Mouse (Mus musculus): Measurements from ENCODE around the gene Pmfbp1. TPM values are rescaled to one million over a fixed set of nuclear protein-coding genes. Genes with fewer than 3 reads are reported as not detected.

Pmfbp1 gene
- polyA plus RNA-seq, 1 experiment from 2014 or later = not detected

DNA sequence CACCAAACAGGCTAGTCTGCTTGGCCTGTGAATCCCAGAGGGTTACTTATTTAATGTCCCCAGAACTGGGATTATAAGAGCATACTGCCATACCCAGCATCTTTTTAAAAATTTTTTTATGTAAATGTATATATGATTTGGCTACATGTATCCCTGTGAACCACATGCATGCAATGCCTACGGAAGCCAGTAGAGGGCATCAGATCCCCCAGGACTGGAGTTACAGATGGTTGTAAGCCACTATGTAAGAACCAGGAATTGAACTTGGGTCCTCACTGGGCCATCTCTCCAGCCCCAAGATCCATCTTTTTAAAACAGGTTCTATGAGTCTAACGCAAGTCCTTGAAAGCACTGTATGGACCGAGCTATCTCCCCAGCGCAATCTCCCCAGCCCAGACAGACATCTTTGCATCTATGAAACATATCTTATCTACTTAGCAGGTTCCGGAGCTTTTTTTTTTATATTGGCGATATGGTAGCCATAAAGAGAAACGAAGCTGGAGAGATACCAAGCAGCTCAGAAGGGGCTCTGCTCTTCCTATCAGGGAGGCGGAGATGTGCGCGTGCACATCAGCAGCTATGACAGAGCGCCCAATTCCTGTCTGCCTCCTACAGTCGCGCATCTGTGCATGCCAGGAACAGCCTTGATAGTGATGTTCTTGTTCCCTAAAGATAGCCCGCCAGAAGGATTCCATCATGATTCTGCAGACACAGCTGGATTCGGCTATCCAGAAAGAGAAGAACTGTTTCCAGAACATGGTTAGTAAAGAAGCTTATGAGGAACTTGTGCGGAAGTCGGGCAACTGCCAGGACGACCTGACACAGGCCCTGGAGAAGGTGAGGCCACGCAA is 41.5 kb downstream of the Pmfbp1 start:
- no peaks in the 10 kb centered on the region for H3K9me3 ChIP-seq (ENCODE audit: control insufficient read depth)
- no peak overlapping the region for H3K4me3 ChIP-seq (ENCODE audit: low read depth, low read length)
- no peak overlapping the region for H3K9ac ChIP-seq (ENCODE audit: low read depth, low read length)
- TF ChIP-seq CTCF (IDR thresholded peaks at IDR 0.05; ENCODE audit: low read depth) = peak; percentile 67
- H3K27ac ChIP-seq (ENCODE audit: low read depth, low read length) = no peak overlapping the region
- H3K36me3 ChIP-seq (ENCODE audit: control insufficient read depth, insufficient read depth) = no peaks in the 10 kb centered on the region
- no peak overlapping the region for H3K4me2 ChIP-seq (replicated peaks; ENCODE audit: low read depth)
- no peaks in the 10 kb centered on the region for H3K27me3 ChIP-seq (replicated peaks; ENCODE audit: control insufficient read depth, insufficient read depth, low read length)
- WGBS = 83% methylated on average over 19 of the region's 19 CpGs
- no peak for ATAC-seq
- no peaks in the 10 kb centered on the region for H3K4me1 ChIP-seq (replicated peaks; ENCODE audit: control insufficient read depth, insufficient read depth, low read length)

DNA sequence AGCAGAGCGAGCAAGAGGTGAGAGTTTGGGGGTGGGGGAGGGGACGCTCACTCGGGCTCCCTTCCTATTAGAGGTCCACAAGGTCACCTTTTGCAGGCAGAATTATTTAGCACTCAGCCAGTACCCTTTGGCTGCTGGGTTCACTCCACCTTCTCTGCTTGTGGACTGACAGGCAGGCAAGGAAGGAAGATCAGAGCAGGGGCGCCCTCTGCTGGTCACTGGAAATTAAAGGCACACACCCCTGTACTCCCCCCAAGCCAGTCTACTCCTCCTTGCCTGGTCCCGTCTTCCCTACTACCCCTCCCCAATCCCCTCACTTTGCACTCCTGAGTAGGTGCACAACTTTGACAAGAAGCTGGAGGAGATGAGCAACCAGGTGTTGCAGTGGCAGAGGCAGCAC is 42.9 kb downstream of the Pmfbp1 start:
- no peak overlapping the region for H3K4me2 ChIP-seq (replicated peaks; ENCODE audit: low read depth)
- H3K9me3 ChIP-seq (ENCODE audit: control insufficient read depth) = no peaks in the 10 kb centered on the region
- no peak overlapping the region for H3K4me3 ChIP-seq (ENCODE audit: low read depth, low read length)
- TF ChIP-seq CTCF (IDR thresholded peaks at IDR 0.05; ENCODE audit: low read depth) = peak; percentile 88
- no peaks in the 10 kb centered on the region for H3K4me1 ChIP-seq (replicated peaks; ENCODE audit: control insufficient read depth, insufficient read depth, low read length)
- no peak overlapping the region for H3K9ac ChIP-seq (ENCODE audit: low read depth, low read length)
- 4% methylated on average over 5 of the region's 5 CpGs for WGBS
- H3K27ac ChIP-seq (ENCODE audit: low read depth, low read length) = no peak overlapping the region
- H3K27me3 ChIP-seq (replicated peaks; ENCODE audit: control insufficient read depth, insufficient read depth, low read length) = no peaks in the 10 kb centered on the region
- no peaks in the 10 kb centered on the region for H3K36me3 ChIP-seq (ENCODE audit: control insufficient read depth, insufficient read depth)
- peak; percentile 41; the same call in 1 of the 2 replicates for ATAC-seq

DNA sequence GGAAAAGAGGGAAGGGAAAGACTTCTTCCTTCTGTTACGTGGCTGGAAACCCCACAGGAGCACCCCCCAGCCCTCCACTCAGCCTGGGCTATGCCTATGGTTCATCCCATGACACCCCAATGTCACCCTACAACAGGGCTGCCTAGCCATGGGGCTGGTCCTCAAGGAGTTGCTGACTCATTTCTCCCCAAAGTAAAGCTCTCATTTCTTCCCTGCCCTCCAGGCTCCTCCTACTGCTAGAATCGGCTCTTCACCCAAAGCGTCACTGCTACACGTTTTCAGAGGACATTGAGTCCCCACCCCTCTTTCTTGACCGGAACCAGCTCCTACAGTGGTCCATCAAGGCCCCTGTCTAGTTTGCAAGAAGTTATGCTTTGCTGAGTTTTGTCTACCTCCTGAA is 48.3 kb downstream of the Pmfbp1 start:
- no peaks in the 10 kb centered on the region for H3K9me3 ChIP-seq (ENCODE audit: control insufficient read depth)
- no peak for TF ChIP-seq CTCF (IDR thresholded peaks at IDR 0.05; ENCODE audit: low read depth)
- H3K27ac ChIP-seq (ENCODE audit: low read depth, low read length) = no peak overlapping the region
- ATAC-seq = no peak
- no peak overlapping the region for H3K4me3 ChIP-seq (ENCODE audit: low read depth, low read length)
- no peak overlapping the region for H3K4me2 ChIP-seq (replicated peaks; ENCODE audit: low read depth)
- H3K36me3 ChIP-seq (ENCODE audit: control insufficient read depth, insufficient read depth) = 0 out of 2 replicates have a peak, but pooled peaks cover 3% of the 10 kb centered on the region
- H3K27me3 ChIP-seq (replicated peaks; ENCODE audit: control insufficient read depth, insufficient read depth, low read length) = no peaks in the 10 kb centered on the region
- no peaks in the 10 kb centered on the region for H3K4me1 ChIP-seq (replicated peaks; ENCODE audit: control insufficient read depth, insufficient read depth, low read length)
- H3K9ac ChIP-seq (ENCODE audit: low read depth, low read length) = no peak overlapping the region
- WGBS = 68% methylated on average over 5 of the region's 5 CpGs

- H3K4me3 ChIP-seq (ENCODE audit: low read depth, low read length) = no peak overlapping the region
- H3K4me2 ChIP-seq (replicated peaks; ENCODE audit: low read depth) = no peak overlapping the region
- no peak for TF ChIP-seq CTCF (IDR thresholded peaks at IDR 0.05; ENCODE audit: low read depth)
- peaks cover 11% of the 10 kb centered on the region; the same call in 1 of the 2 replicates for H3K36me3 ChIP-seq (ENCODE audit: control insufficient read depth, insufficient read depth)
- 76% methylated on average over 8 of the region's 8 CpGs for WGBS
- no peak overlapping the region for H3K27ac ChIP-seq (ENCODE audit: low read depth, low read length)
- no peak for ATAC-seq
- H3K9me3 ChIP-seq (ENCODE audit: control insufficient read depth) = no peaks in the 10 kb centered on the region
- H3K4me1 ChIP-seq (replicated peaks; ENCODE audit: control insufficient read depth, insufficient read depth, low read length) = no peaks in the 10 kb centered on the region
- H3K27me3 ChIP-seq (replicated peaks; ENCODE audit: control insufficient read depth, insufficient read depth, low read length) = no peaks in the 10 kb centered on the region
- no peak overlapping the region for H3K9ac ChIP-seq (ENCODE audit: low read depth, low read length)
These were observed 49.1 kb downstream of the Pmfbp1 start for GRCm38 (mm10) chr8:109542748-109543519.

DNA sequence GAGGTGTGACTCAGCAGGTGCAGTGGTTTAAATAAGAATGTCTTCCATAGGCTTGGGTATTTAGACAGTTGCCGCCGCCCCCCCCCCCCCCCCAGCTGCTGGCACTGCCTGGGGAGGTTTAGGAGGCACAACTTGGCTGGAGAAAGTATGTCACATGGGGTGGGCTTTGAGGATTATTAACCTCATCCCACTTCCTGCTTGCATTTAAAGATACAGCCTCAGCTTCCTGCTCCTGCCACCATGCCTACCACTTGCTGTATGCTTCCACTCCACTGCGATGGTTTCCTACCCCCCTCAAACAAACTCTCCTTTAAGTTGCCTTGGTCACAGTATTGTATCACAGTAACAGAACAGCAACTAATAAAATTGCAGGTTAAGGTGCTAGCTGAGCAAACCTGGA is 50.2 kb downstream of the Pmfbp1 start:
- Histone ChIP-seq H3K4me2 (replicated peaks; ENCODE audit: low read depth) (no peak overlapping the region), H3K27ac (ENCODE audit: low read depth, low read length) (no peak overlapping the region), H3K4me1 (replicated peaks; ENCODE audit: control insufficient read depth, insufficient read depth, low read length) (no peaks in the 10 kb centered on the region), H3K27me3 (replicated peaks; ENCODE audit: control insufficient read depth, insufficient read depth, low read length) (no peaks in the 10 kb centered on the region), H3K9ac (ENCODE audit: low read depth, low read length) (no peak overlapping the region), H3K4me3 (ENCODE audit: low read depth, low read length) (no peak overlapping the region), H3K9me3 (ENCODE audit: control insufficient read depth) (no peaks in the 10 kb centered on the region), H3K36me3 (ENCODE audit: control insufficient read depth, insufficient read depth) (peaks cover 21% of the 10 kb centered on the region)
- TF ChIP-seq CTCF (IDR thresholded peaks at IDR 0.05; ENCODE audit: low read depth) = no peak
- 37% methylated on average over 3 of the region's 3 CpGs for WGBS
- no peak for ATAC-seq

GRCm38 (mm10) chr8:109551663-109552062 is 57.8 kb downstream of the Pmfbp1 start:
- Histone ChIP-seq H3K4me1 (replicated peaks; ENCODE audit: control insufficient read depth, insufficient read depth, low read length) (no peaks in the 10 kb centered on the region), H3K27ac (ENCODE audit: low read depth, low read length) (no peak overlapping the region), H3K36me3 (ENCODE audit: control insufficient read depth, insufficient read depth) (peaks cover 95% of the 10 kb centered on the region), H3K27me3 (replicated peaks; ENCODE audit: control insufficient read depth, insufficient read depth, low read length) (no peaks in the 10 kb centered on the region), H3K9ac (ENCODE audit: low read depth, low read length) (no peak overlapping the region), H3K9me3 (ENCODE audit: control insufficient read depth) (no peaks in the 10 kb centered on the region), H3K4me3 (ENCODE audit: low read depth, low read length) (no peak overlapping the region), H3K4me2 (replicated peaks; ENCODE audit: low read depth) (no peak overlapping the region)
- WGBS = 33% methylated on average over 3 of the region's 3 CpGs
- no peak for ATAC-seq
- TF ChIP-seq CTCF (IDR thresholded peaks at IDR 0.05; ENCODE audit: low read depth) = peak; percentile 67
